Mouse (Mus musculus) small intestine, adult 2 months (tissue): Measurements from ENCODE around the gene Olfr222. TPM values are rescaled to one million over a fixed set of nuclear protein-coding genes. Genes with fewer than 3 reads are reported as not detected.

Source experiments
- H3K27ac ChIP-seq: fragments of 200-500 bp; 2 replicates; pipeline ENCODE4 v1.5.1; 2012; ENCODE audit warnings: low read depth, low read length, control low read depth, inconsistent platforms; ENCODE audit not compliant: insufficient read depth
- H3K27me3 ChIP-seq: fragments of 200-500 bp; 2 replicates; pipeline ENCODE4 v1.6.1; 2012; ENCODE audit warnings: mild to moderate bottlenecking, moderate library complexity, low read length, inconsistent platforms; ENCODE audit not compliant: control insufficient read depth, insufficient read depth
- H3K36me3 ChIP-seq: fragments of 200-500 bp; 2 replicates; pipeline ENCODE4 v1.6.1; 2012; ENCODE audit warnings: mild to moderate bottlenecking, low read length, control low read depth, inconsistent platforms; ENCODE audit not compliant: control insufficient read depth, insufficient read depth
- H3K4me1 ChIP-seq: fragments of 200-500 bp; 2 replicates; pipeline ENCODE4 v1.6.1; 2012; ENCODE audit warnings: low read length, inconsistent platforms, mixed read lengths; ENCODE audit not compliant: control insufficient read depth, insufficient read depth, insufficient read length
- H3K4me3 ChIP-seq: fragments of 200-500 bp; 2 replicates; pipeline ENCODE4 v1.5.1; 2012; ENCODE audit warnings: low read depth, mild to moderate bottlenecking, control low read depth, inconsistent platforms, low read length, moderate library complexity
- CTCF ChIP-seq: fragments of 200-500 bp; IDR thresholded peaks from 2 replicates; pipeline ENCODE4 v1.5.1; 2012; ENCODE audit warnings: low read depth, mild to moderate bottlenecking, control low read depth, inconsistent platforms, low read length, moderate library complexity, mixed read lengths; ENCODE audit not compliant: insufficient replicate concordance, insufficient read length; ENCODE audit errors: extremely low read depth
- POLR2A ChIP-seq: fragments of 200-500 bp; IDR thresholded peaks from 2 replicates; pipeline ENCODE4 v1.6.1; 2012; ENCODE audit warnings: low read depth, mild to moderate bottlenecking, control low read depth, inconsistent platforms, low read length, moderate library complexity
- WGBS: fragments of 180-500 bp; shearing (Covaris S2); methylation state at CpG from one replicate; pipeline ENCODE4 v1.1.7; 2018; 5-methylcytosine and 5-hydroxymethylcytosine counted together
- polyA plus RNA-seq: library from polyadenylated mRNA; depleted of rRNA; stranded (reverse); fragments of >200 nt; gene quantifications from 2 replicates; pipeline ENCODE4 v1.2.3, GENCODE M21; 2012

Gene Olfr222
- polyA plus RNA-seq, 1 experiment, result not detected

- TF ChIP-seq CTCF (no peak), POLR2A (no peak)
- Histone ChIP-seq H3K36me3 (no peaks in the 10 kb centered on the region), H3K27ac (no peak overlapping the region), H3K27me3 (no peaks in the 10 kb centered on the region), H3K4me3 (no peak overlapping the region), H3K4me1 (no peaks in the 10 kb centered on the region)
- 20% methylated on average over 7 of the region's 7 CpGs for WGBS
These were observed 23.2 kb upstream of the Olfr222 start for GRCm38 (mm10) chr11:59599211-59599610.

GRCm38 (mm10) chr11:59596950-59597349 is 20.9 kb upstream of the Olfr222 start:
- Histone ChIP-seq H3K4me3 (no peak overlapping the region), H3K4me1 (no peaks in the 10 kb centered on the region), H3K27me3 (no peaks in the 10 kb centered on the region), H3K36me3 (no peaks in the 10 kb centered on the region), H3K27ac (no peak overlapping the region)
- 84% methylated on average over 8 of the region's 8 CpGs for WGBS
- TF ChIP-seq POLR2A, result no peak
- TF ChIP-seq CTCF, result no peak

- TF ChIP-seq CTCF, result no peak
- TF ChIP-seq POLR2A, result no peak
- H3K4me1 ChIP-seq, result no peaks in the 10 kb centered on the region
- 27% methylated on average over 4 of the region's 4 CpGs for WGBS
- no peaks in the 10 kb centered on the region for H3K27me3 ChIP-seq
- H3K4me3 ChIP-seq, result no peak overlapping the region
- no peaks in the 10 kb centered on the region for H3K36me3 ChIP-seq
- no peak overlapping the region for H3K27ac ChIP-seq
These were observed 20.1 kb upstream of the Olfr222 start for GRCm38 (mm10) chr11:59596091-59596490.

- WGBS, result 77% methylated on average over 6 of the region's 6 CpGs
- H3K27me3 ChIP-seq, result no peaks in the 10 kb centered on the region
- no peaks in the 10 kb centered on the region for H3K4me1 ChIP-seq
- H3K4me3 ChIP-seq, result no peak within 1 kb of the TSS
- TF ChIP-seq CTCF (no peak), POLR2A (no peak)
- H3K36me3 ChIP-seq, result no peaks in the 10 kb centered on the region
- H3K27ac ChIP-seq, result no peak within 1 kb of the TSS
These were observed 17.2 kb upstream of the Olfr222 start, which contains the start of gene Olfr223 for GRCm38 (mm10) chr11:59593189-59593588. TSS of gene Olfr223 (minus strand) at chr11:59593289.

- no peaks in the 10 kb centered on the region for H3K36me3 ChIP-seq
- no peak overlapping the region for H3K4me3 ChIP-seq
- WGBS, result 91% methylated on average over 8 of the region's 8 CpGs
- H3K27ac ChIP-seq, result no peak overlapping the region
- no peaks in the 10 kb centered on the region for H3K27me3 ChIP-seq
- TF ChIP-seq POLR2A, result no peak
- no peak for TF ChIP-seq CTCF
- no peaks in the 10 kb centered on the region for H3K4me1 ChIP-seq
These were observed 13.5 kb upstream of the Olfr222 start for GRCm38 (mm10) chr11:59589496-59589895.

DNA sequence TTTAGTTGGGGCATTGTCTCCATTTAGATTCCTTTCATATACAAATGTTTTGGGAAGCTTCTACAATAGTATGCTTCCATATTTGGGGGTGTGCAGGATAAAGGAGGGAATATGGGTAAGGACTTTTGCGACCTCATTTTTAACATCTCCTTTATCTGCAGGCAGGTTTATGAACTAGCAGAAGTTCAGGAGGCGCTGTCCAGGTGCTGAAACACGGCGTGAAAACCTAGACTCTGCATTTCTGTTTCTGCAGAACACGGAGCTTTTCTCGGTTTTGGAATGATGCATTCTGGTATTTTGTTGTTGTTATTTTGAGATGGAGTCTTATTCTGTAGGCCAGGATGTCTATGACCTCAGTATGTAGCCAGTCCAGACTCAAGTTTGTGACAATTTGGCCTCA is 8.5 kb upstream of the Olfr222 start:
- 20% methylated on average over 6 of the region's 6 CpGs for WGBS

DNA sequence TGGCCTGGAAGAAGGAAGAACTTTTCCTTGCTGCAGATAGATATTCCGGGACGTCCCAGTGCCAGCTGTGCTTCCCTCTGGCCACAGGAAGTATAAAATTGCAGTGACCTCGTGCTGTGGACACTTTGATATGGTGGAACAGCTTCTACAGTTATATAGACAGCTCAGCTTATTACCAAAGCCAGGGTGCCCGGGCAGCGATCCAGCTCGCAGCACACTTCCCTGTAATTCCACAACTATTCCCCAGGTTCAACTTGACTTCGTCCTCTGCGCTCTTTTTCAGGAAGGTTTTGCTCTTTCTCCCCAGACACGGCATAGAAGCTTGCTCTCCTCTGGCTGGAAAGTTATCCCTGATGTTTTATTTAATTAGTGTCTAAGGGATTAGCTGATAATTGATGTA is 309 bp downstream of the Olfr222 start:
- 42% methylated on average over 9 of the region's 9 CpGs for WGBS
- TF ChIP-seq POLR2A (no peak), CTCF (no peak)
- no peak overlapping the region for H3K27ac ChIP-seq
- no peak overlapping the region for H3K4me3 ChIP-seq
- H3K36me3 ChIP-seq, result no peaks in the 10 kb centered on the region
- no peaks in the 10 kb centered on the region for H3K4me1 ChIP-seq
- no peaks in the 10 kb centered on the region for H3K27me3 ChIP-seq

More for the DNA sequence above, 8.5 kb upstream of the Olfr222 start:
- Histone ChIP-seq H3K4me1 (no peaks in the 10 kb centered on the region), H3K27me3 (no peaks in the 10 kb centered on the region), H3K36me3 (no peaks in the 10 kb centered on the region), H3K4me3 (no peak overlapping the region), H3K27ac (no peak overlapping the region)
- TF ChIP-seq POLR2A, result no peak
- no peak for TF ChIP-seq CTCF

DNA sequence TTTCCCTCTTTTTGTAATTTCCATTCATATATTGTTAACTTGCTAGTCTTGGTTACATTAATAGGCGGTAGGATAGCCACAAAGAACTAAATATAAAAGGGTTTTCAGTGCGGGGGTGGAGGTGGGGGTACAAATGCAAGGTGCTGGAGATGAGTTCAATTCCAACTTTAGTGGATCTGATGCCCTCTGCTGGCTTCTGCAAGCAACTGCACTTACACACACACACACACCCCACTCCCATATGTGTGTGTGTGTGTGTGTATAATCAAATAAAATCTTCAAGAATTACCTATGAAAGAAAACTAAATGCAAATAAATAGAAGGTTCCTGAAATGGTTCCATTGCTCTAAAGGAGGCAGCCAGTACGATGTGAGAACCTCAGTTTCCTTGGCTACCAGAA is 6.7 kb downstream of the Olfr222 start:
- TF ChIP-seq POLR2A (no peak), CTCF (peak; percentile 43; the same call in 1 of the 2 replicates)
- no peak overlapping the region for H3K4me3 ChIP-seq
- no peak overlapping the region for H3K27ac ChIP-seq
- no peaks in the 10 kb centered on the region for H3K4me1 ChIP-seq
- 61% methylated on average over 3 of the region's 3 CpGs for WGBS
- H3K27me3 ChIP-seq, result no peaks in the 10 kb centered on the region
- H3K36me3 ChIP-seq, result no peaks in the 10 kb centered on the region
